Mouse (Mus musculus) small intestine, adult 2 months (tissue): ENCODE results near the gene Gm11627. TPM values are rescaled to one million over a fixed set of nuclear protein-coding genes. Genes with fewer than 3 reads are reported as not detected.

Experiments
- H3K27ac ChIP-seq: fragments of 200-500 bp; 2 replicates; pipeline ENCODE4 v1.5.1; 2012; ENCODE audit warnings: low read depth, low read length, control low read depth, inconsistent platforms; ENCODE audit not compliant: insufficient read depth
- H3K27me3 ChIP-seq: fragments of 200-500 bp; 2 replicates; pipeline ENCODE4 v1.6.1; 2012; ENCODE audit warnings: mild to moderate bottlenecking, moderate library complexity, low read length, inconsistent platforms; ENCODE audit not compliant: control insufficient read depth, insufficient read depth
- H3K36me3 ChIP-seq: fragments of 200-500 bp; 2 replicates; pipeline ENCODE4 v1.6.1; 2012; ENCODE audit warnings: mild to moderate bottlenecking, low read length, control low read depth, inconsistent platforms; ENCODE audit not compliant: control insufficient read depth, insufficient read depth
- H3K4me1 ChIP-seq: fragments of 200-500 bp; 2 replicates; pipeline ENCODE4 v1.6.1; 2012; ENCODE audit warnings: low read length, inconsistent platforms, mixed read lengths; ENCODE audit not compliant: control insufficient read depth, insufficient read depth, insufficient read length
- H3K4me3 ChIP-seq: fragments of 200-500 bp; 2 replicates; pipeline ENCODE4 v1.5.1; 2012; ENCODE audit warnings: low read depth, mild to moderate bottlenecking, control low read depth, inconsistent platforms, low read length, moderate library complexity
- CTCF ChIP-seq: fragments of 200-500 bp; IDR thresholded peaks from 2 replicates; pipeline ENCODE4 v1.5.1; 2012; ENCODE audit warnings: low read depth, mild to moderate bottlenecking, control low read depth, inconsistent platforms, low read length, moderate library complexity, mixed read lengths; ENCODE audit not compliant: insufficient replicate concordance, insufficient read length; ENCODE audit errors: extremely low read depth
- POLR2A ChIP-seq: fragments of 200-500 bp; IDR thresholded peaks from 2 replicates; pipeline ENCODE4 v1.6.1; 2012; ENCODE audit warnings: low read depth, mild to moderate bottlenecking, control low read depth, inconsistent platforms, low read length, moderate library complexity
- WGBS: fragments of 180-500 bp; shearing (Covaris S2); methylation state at CpG from one replicate; pipeline ENCODE4 v1.1.7; 2018; 5-methylcytosine and 5-hydroxymethylcytosine counted together
- polyA plus RNA-seq: library from polyadenylated mRNA; depleted of rRNA; stranded (reverse); fragments of >200 nt; gene quantifications from 2 replicates; pipeline ENCODE4 v1.2.3, GENCODE M21; 2012

Gene Gm11627
- polyA plus RNA-seq, 1 experiment = 0.51 TPM

- Histone ChIP-seq H3K36me3 (no peaks in the 10 kb centered on the region), H3K4me3 (no peak overlapping the region), H3K27me3 (peaks cover 6% of the 10 kb centered on the region), H3K27ac (no peak overlapping the region), H3K4me1 (no peaks in the 10 kb centered on the region; the same call in 1 of the 2 replicates)
- TF ChIP-seq POLR2A = no peak
- TF ChIP-seq CTCF = no peak
- 88% methylated on average over 3 of the region's 3 CpGs for WGBS
These were observed 20.7 kb upstream of the Gm11627 start for GRCm38 (mm10) chr11:102599912-102600311.

- 59% methylated on average over 3 of the region's 4 CpGs for WGBS
- no peaks in the 10 kb centered on the region for H3K4me1 ChIP-seq
- H3K4me3 ChIP-seq = no peak overlapping the region
- no peaks in the 10 kb centered on the region for H3K36me3 ChIP-seq
- no peak overlapping the region for H3K27ac ChIP-seq
- no peaks in the 10 kb centered on the region for H3K27me3 ChIP-seq
- no peak for TF ChIP-seq CTCF
- no peak for TF ChIP-seq POLR2A
These were observed 16.1 kb upstream of the Gm11627 start for GRCm38 (mm10) chr11:102595341-102595820.

GRCm38 (mm10) chr11:102587554-102587953, 8.3 kb upstream of the Gm11627 start:
- TF ChIP-seq POLR2A (no peak), CTCF (no peak)
- WGBS = 81% methylated on average over 3 of the region's 3 CpGs
- Histone ChIP-seq H3K27ac (no peak overlapping the region), H3K4me1 (no peaks in the 10 kb centered on the region; the same call in 1 of the 2 replicates), H3K36me3 (no peaks in the 10 kb centered on the region), H3K27me3 (no peaks in the 10 kb centered on the region), H3K4me3 (no peak overlapping the region)

- Histone ChIP-seq H3K27ac (no peak overlapping the region), H3K4me3 (no peak overlapping the region), H3K36me3 (no peaks in the 10 kb centered on the region), H3K27me3 (no peaks in the 10 kb centered on the region), H3K4me1 (no peaks in the 10 kb centered on the region; the same call in 1 of the 2 replicates)
- WGBS = 90% methylated on average over 4 of the region's 4 CpGs
- no peak for TF ChIP-seq CTCF
- TF ChIP-seq POLR2A = no peak
These were observed 7.3 kb upstream of the Gm11627 start for GRCm38 (mm10) chr11:102586445-102587130.

- Histone ChIP-seq H3K27me3 (no peaks in the 10 kb centered on the region), H3K4me3 (no peak overlapping the region), H3K4me1 (peaks cover 1% of the 10 kb centered on the region), H3K36me3 (no peaks in the 10 kb centered on the region), H3K27ac (no peak overlapping the region)
- WGBS = 48% methylated on average over 5 of the region's 5 CpGs
- TF ChIP-seq POLR2A (no peak), CTCF (no peak)
These were observed 3.5 kb upstream of the Gm11627 start for GRCm38 (mm10) chr11:102582736-102583135.

- 44% methylated on average over 13 of the region's 13 CpGs for WGBS
- Histone ChIP-seq H3K4me3 (no peak overlapping the region), H3K4me1 (peaks cover 1% of the 10 kb centered on the region), H3K36me3 (no peaks in the 10 kb centered on the region), H3K27me3 (no peaks in the 10 kb centered on the region), H3K27ac (no peak overlapping the region)
- TF ChIP-seq CTCF = no peak
- TF ChIP-seq POLR2A = no peak
These were observed 2.9 kb upstream of the Gm11627 start for GRCm38 (mm10) chr11:102582016-102582610.

GRCm38 (mm10) chr11:102581281-102582015, 2.2 kb upstream of the Gm11627 start:
- Histone ChIP-seq H3K4me1 (peaks cover 1% of the 10 kb centered on the region), H3K4me3 (no peak overlapping the region), H3K36me3 (no peaks in the 10 kb centered on the region), H3K27ac (no peak overlapping the region), H3K27me3 (no peaks in the 10 kb centered on the region)
- TF ChIP-seq POLR2A = no peak
- TF ChIP-seq CTCF = no peak
- WGBS = 54% methylated on average over 11 of the region's 11 CpGs

GRCm38 (mm10) chr11:102580034-102580330, 721 bp upstream of the Gm11627 start:
- Histone ChIP-seq H3K27ac (peak overlapping the region; percentile 8), H3K4me3 (peak overlapping the region; percentile 49; the same call in 1 of the 2 replicates), H3K4me1 (peaks cover 1% of the 10 kb centered on the region), H3K36me3 (no peaks in the 10 kb centered on the region), H3K27me3 (no peaks in the 10 kb centered on the region)
- no peak for TF ChIP-seq POLR2A
- 74% methylated on average over 3 of the region's 3 CpGs for WGBS
